Mouse (Mus musculus) small intestine, adult 2 months (tissue): ENCODE results near the gene Pla2g5. TPM values are rescaled to one million over a fixed set of nuclear protein-coding genes. Genes with fewer than 3 reads are reported as not detected.
A peak's percentile ranks its signal among the peaks of the same experiment; 100 is the strongest.
"Not testable (repeated sequence)": the region's sequence is repeated elsewhere in the genome, so short reads cannot be mapped to it uniquely, and the experiment has no call there.

Experiments used
- H3K27ac ChIP-seq: fragments of 200-500 bp; 2 replicates; pipeline ENCODE4 v1.5.1; 2012; ENCODE audit warnings: low read depth, low read length, control low read depth, inconsistent platforms; ENCODE audit not compliant: insufficient read depth
- H3K27me3 ChIP-seq: fragments of 200-500 bp; 2 replicates; pipeline ENCODE4 v1.6.1; 2012; ENCODE audit warnings: mild to moderate bottlenecking, moderate library complexity, low read length, inconsistent platforms; ENCODE audit not compliant: control insufficient read depth, insufficient read depth
- H3K36me3 ChIP-seq: fragments of 200-500 bp; 2 replicates; pipeline ENCODE4 v1.6.1; 2012; ENCODE audit warnings: mild to moderate bottlenecking, low read length, control low read depth, inconsistent platforms; ENCODE audit not compliant: control insufficient read depth, insufficient read depth
- H3K4me1 ChIP-seq: fragments of 200-500 bp; 2 replicates; pipeline ENCODE4 v1.6.1; 2012; ENCODE audit warnings: low read length, inconsistent platforms, mixed read lengths; ENCODE audit not compliant: control insufficient read depth, insufficient read depth, insufficient read length
- H3K4me3 ChIP-seq: fragments of 200-500 bp; 2 replicates; pipeline ENCODE4 v1.5.1; 2012; ENCODE audit warnings: low read depth, mild to moderate bottlenecking, control low read depth, inconsistent platforms, low read length, moderate library complexity
- CTCF ChIP-seq: fragments of 200-500 bp; IDR thresholded peaks from 2 replicates; pipeline ENCODE4 v1.5.1; 2012; ENCODE audit warnings: low read depth, mild to moderate bottlenecking, control low read depth, inconsistent platforms, low read length, moderate library complexity, mixed read lengths; ENCODE audit not compliant: insufficient replicate concordance, insufficient read length; ENCODE audit errors: extremely low read depth
- POLR2A ChIP-seq: fragments of 200-500 bp; IDR thresholded peaks from 2 replicates; pipeline ENCODE4 v1.6.1; 2012; ENCODE audit warnings: low read depth, mild to moderate bottlenecking, control low read depth, inconsistent platforms, low read length, moderate library complexity
- WGBS: fragments of 180-500 bp; shearing (Covaris S2); methylation state at CpG from one replicate; pipeline ENCODE4 v1.1.7; 2018; 5-methylcytosine and 5-hydroxymethylcytosine counted together
- polyA plus RNA-seq: library from polyadenylated mRNA; depleted of rRNA; stranded (reverse); fragments of >200 nt; gene quantifications from 2 replicates; pipeline ENCODE4 v1.2.3, GENCODE M21; 2012

Pla2g5 gene
- polyA plus RNA-seq, 1 experiment, result 6.0 TPM

DNA sequence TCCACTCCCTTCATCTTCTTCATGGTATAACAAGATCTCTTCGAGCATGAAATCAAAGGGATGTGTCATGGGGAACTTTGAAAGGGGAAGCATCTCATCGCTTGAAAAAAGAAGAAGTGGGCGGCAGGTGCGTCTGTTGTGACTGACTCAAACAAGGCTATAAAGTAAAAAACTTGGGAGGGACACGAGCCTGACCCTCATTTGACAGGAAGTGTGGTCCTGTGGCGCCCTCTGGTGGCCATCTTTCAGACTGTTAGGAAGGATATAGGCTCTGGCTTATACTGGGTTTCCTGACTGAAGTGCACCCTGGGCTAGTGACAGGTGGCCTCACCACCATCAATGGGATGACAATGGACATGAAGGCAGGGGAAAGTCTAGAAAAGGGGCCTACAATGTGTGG is 21.0 kb upstream of the Pla2g5 start:
- Histone ChIP-seq H3K4me1 (peaks cover 11% of the 10 kb centered on the region; the same call in 1 of the 2 replicates), H3K36me3 (no peaks in the 10 kb centered on the region), H3K27me3 (no peaks in the 10 kb centered on the region), H3K27ac (no peak overlapping the region), H3K4me3 (no peak overlapping the region)
- 11% methylated on average over 6 of the region's 6 CpGs for WGBS
- TF ChIP-seq POLR2A (no peak), CTCF (peak; percentile 90; the same call in 1 of the 2 replicates)

DNA sequence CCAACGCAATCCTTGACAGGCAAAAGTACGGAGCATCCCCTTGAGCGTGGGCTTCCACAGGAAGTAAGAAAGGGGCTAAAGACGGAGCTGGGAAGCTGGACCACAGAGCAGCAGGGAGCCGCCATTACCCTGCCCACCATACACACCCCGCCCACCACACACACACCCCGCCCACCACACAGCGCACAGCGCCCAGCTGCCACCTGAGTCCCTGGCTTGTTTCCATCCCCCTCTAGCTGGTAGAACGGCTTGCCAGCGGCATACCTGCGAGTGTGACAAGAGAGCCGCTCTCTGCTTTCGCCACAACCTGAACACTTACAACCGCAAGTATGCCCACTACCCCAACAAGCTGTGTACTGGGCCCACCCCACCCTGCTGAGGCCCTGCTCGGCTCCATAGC is 18.9 kb upstream of the Pla2g5 start:
- no peaks in the 10 kb centered on the region for H3K36me3 ChIP-seq
- no peaks in the 10 kb centered on the region for H3K27me3 ChIP-seq
- H3K4me3 ChIP-seq, result no peak overlapping the region
- no peak overlapping the region for H3K27ac ChIP-seq
- WGBS, result 18% methylated on average over 16 of the region's 16 CpGs
- no peak for TF ChIP-seq POLR2A
- TF ChIP-seq CTCF, result no peak
- peaks cover 22% of the 10 kb centered on the region; the same call in 1 of the 2 replicates for H3K4me1 ChIP-seq

DNA sequence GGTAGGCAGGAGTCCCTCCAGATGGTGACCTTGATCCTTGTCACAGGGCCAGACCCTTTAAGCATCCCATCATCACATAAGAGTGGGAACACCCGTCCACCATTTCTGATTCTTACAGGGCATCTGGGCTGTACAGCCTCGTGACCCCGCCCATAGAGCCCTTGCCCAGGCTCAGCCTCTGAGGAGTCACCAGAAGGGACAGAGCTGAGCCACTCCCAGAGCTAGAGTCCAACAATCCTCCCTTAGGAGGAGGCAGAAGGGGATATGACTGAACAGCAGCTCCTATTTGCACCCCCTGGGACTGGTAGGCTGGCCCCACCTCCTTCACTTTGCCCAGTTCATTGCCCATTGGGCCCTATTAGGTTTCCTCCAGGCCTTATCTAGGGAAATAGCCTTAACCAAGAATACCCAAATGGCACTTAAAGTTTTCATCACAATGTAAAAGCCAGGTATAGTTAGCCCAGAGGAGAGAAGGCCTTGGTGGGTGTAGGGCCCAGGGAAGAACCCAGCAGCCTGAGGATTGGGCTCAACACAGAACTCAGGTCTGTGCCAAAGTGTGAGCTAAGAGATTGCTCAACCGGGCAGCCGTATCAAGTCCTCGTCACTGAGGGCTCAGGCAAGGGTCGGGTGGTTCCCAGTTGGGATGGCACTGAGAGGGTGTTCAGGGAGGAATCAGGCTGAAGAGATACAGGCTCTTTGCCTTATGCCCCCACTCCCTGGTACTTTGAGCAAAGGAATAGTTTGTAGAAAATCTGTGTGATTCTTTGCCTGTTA is 17.7 kb upstream of the Pla2g5 start:
- H3K36me3 ChIP-seq, result no peaks in the 10 kb centered on the region
- 31% methylated on average over 7 of the region's 7 CpGs for WGBS
- H3K27ac ChIP-seq, result no peak overlapping the region
- TF ChIP-seq POLR2A, result no peak
- TF ChIP-seq CTCF, result no peak
- H3K4me3 ChIP-seq, result no peak overlapping the region
- peaks cover 24% of the 10 kb centered on the region; the same call in 1 of the 2 replicates for H3K4me1 ChIP-seq
- H3K27me3 ChIP-seq, result no peaks in the 10 kb centered on the region

- Histone ChIP-seq H3K4me1 (peaks cover 24% of the 10 kb centered on the region; the same call in 1 of the 2 replicates), H3K4me3 (no peak overlapping the region), H3K27me3 (no peaks in the 10 kb centered on the region), H3K36me3 (no peaks in the 10 kb centered on the region), H3K27ac (no peak overlapping the region)
- 85% methylated on average over 11 of the region's 11 CpGs for WGBS
- TF ChIP-seq POLR2A (no peak), CTCF (no peak)
Observed at GRCm38 (mm10) chr4:138879808-138880207, 16.5 kb upstream of the Pla2g5 start.

DNA sequence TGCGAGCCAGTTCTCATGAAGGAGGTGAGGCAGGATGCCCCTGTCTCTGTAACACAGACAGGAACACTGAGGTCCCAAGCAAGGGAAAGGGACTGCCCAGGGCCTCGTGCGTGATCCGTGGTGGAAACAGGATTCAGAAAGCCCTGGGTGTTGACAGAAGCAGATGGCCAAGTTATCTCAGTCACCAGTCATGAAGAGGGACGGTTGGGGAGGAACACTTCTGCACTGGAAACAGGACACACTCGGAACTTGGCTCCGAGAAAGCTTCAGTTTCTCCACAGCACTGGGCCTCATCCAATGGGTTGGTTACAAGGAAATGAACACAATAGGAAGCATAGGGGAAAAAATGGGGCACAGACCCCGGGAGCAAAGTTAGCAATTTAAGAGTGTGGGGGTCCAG is 15.5 kb upstream of the Pla2g5 start:
- 70% methylated on average over 8 of the region's 8 CpGs for WGBS
- Histone ChIP-seq H3K4me1 (peaks cover 24% of the 10 kb centered on the region; the same call in 1 of the 2 replicates), H3K36me3 (no peaks in the 10 kb centered on the region), H3K4me3 (no peak overlapping the region), H3K27ac (no peak overlapping the region), H3K27me3 (no peaks in the 10 kb centered on the region)
- TF ChIP-seq POLR2A (no peak), CTCF (no peak)

- H3K36me3 ChIP-seq, result no peaks in the 10 kb centered on the region
- H3K4me1 ChIP-seq, result peaks cover 24% of the 10 kb centered on the region; the same call in 1 of the 2 replicates
- TF ChIP-seq POLR2A (no peak), CTCF (no peak)
- H3K27ac ChIP-seq, result peak within 1 kb of the TSS; percentile 69
- WGBS, result 28% methylated on average over 4 of the region's 4 CpGs
- no peaks in the 10 kb centered on the region for H3K27me3 ChIP-seq
- H3K4me3 ChIP-seq, result no peak within 1 kb of the TSS
Observed at GRCm38 (mm10) chr4:138877731-138878130, 14.4 kb upstream of the Pla2g5 start, which contains the start of gene Pla2g2e. TSS of gene Pla2g2e (plus strand) at chr4:138877942.

DNA sequence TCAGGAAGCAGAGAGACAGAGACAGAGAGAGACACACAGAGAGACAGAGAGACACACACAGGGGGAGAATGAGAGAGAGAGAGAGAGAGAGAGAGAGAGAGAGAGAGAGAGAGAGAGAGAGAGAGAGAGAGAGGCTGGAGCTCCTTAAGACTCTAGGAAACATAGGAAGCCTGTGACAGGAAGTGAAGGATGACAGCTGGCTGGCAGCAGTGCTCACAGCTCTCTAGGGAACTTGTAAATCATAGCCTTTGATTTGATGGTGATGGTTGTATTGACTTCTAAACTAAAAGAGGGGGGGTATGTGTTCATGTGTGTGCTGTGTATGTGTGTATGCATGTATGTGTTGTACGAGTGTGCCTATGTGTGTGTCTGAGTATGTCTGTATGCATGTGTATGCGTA is 12.7 kb upstream of the Pla2g5 start:
- H3K27ac ChIP-seq, result no peak overlapping the region
- H3K27me3 ChIP-seq, result no peaks in the 10 kb centered on the region
- no peaks in the 10 kb centered on the region for H3K36me3 ChIP-seq
- 98% methylated on average over 2 of the region's 2 CpGs for WGBS
- H3K4me1 ChIP-seq, result peaks cover 21% of the 10 kb centered on the region; the same call in 1 of the 2 replicates
- no peak for TF ChIP-seq CTCF
- TF ChIP-seq POLR2A, result no peak
- no peak overlapping the region for H3K4me3 ChIP-seq

- not testable (repeated sequence) for H3K36me3 ChIP-seq, H3K27ac ChIP-seq, H3K4me3 ChIP-seq, H3K27me3 ChIP-seq
- peaks cover 14% of the 10 kb centered on the region; the same call in 1 of the 2 replicates for H3K4me1 ChIP-seq
- 89% methylated on average over 2 of the region's 2 CpGs for WGBS
Observed at GRCm38 (mm10) chr4:138875275-138875674, 12.0 kb upstream of the Pla2g5 start.
